Mouse (Mus musculus): ENCODE measurements around the gene Spata13.

GRCm38 (mm10) chr14:60711161-60711560, 77.4 kb downstream of the Spata13 start:
- TF ChIP-seq CTCF (IDR thresholded peaks at IDR 0.05; ENCODE audit: low read depth, low read length) (no peak), TAL1 (conservative IDR thresholded peaks at IDR 0.05; ENCODE audit: low read depth, low read length) (no peak), GATA1 (IDR thresholded peaks at IDR 0.05; ENCODE audit: borderline replicate concordance, low read length) (no peak), GATA2 (IDR thresholded peaks at IDR 0.05; ENCODE audit: borderline replicate concordance, low read depth, low read length) (no peak), POLR2AphosphoS5 (IDR thresholded peaks at IDR 0.05; ENCODE audit: insufficient replicate concordance, low read depth, low read length) (no peak)
